Mouse (Mus musculus): Measurements from ENCODE around the gene Als2cr12. TPM values are rescaled to one million over a fixed set of nuclear protein-coding genes. Genes with fewer than 3 reads are reported as not detected.
A peak's percentile ranks its signal among the peaks of the same experiment; 100 is the strongest.

Gene Als2cr12
- polyA plus RNA-seq, 1 experiment from 2014 or later = not detected

- ATAC-seq = no peak
- Histone ChIP-seq H3K4me2 (ENCODE audit: low read length) (no peak overlapping the region), H3K4me1 (replicated peaks; ENCODE audit: control insufficient read depth, insufficient read depth, low read length) (peaks cover 4% of the 10 kb centered on the region), H3K9ac (replicated peaks; ENCODE audit: low read depth, low read length) (no peak overlapping the region), H3K9me3 (ENCODE audit: control insufficient read depth, low read length) (no peaks in the 10 kb centered on the region), H3K4me3 (replicated peaks; ENCODE audit: low read length) (no peak overlapping the region), H3K27me3 (replicated peaks; ENCODE audit: control insufficient read depth, insufficient read depth, low read length) (no peaks in the 10 kb centered on the region), H3K36me3 (ENCODE audit: control insufficient read depth, insufficient read depth) (no peaks in the 10 kb centered on the region), H3K27ac (ENCODE audit: low read length) (no peak overlapping the region)
- 91% methylated on average over 3 of the region's 3 CpGs for WGBS
Observed at GRCm38 (mm10) chr1:58728590-58728868, 32.7 kb upstream of the Als2cr12 start.

- Histone ChIP-seq H3K27me3 (replicated peaks; ENCODE audit: control insufficient read depth, insufficient read depth, low read length) (no peaks in the 10 kb centered on the region), H3K27ac (ENCODE audit: low read length) (no peak overlapping the region), H3K4me1 (replicated peaks; ENCODE audit: control insufficient read depth, insufficient read depth, low read length) (peaks cover 4% of the 10 kb centered on the region), H3K4me2 (ENCODE audit: low read length) (no peak overlapping the region), H3K36me3 (ENCODE audit: control insufficient read depth, insufficient read depth) (no peaks in the 10 kb centered on the region), H3K4me3 (replicated peaks; ENCODE audit: low read length) (no peak overlapping the region), H3K9me3 (ENCODE audit: control insufficient read depth, low read length) (no peaks in the 10 kb centered on the region), H3K9ac (replicated peaks; ENCODE audit: low read depth, low read length) (no peak overlapping the region)
- WGBS = 86% methylated on average over 10 of the region's 10 CpGs
- no peak for ATAC-seq
Observed at GRCm38 (mm10) chr1:58727747-58728589, 32.2 kb upstream of the Als2cr12 start.

DNA sequence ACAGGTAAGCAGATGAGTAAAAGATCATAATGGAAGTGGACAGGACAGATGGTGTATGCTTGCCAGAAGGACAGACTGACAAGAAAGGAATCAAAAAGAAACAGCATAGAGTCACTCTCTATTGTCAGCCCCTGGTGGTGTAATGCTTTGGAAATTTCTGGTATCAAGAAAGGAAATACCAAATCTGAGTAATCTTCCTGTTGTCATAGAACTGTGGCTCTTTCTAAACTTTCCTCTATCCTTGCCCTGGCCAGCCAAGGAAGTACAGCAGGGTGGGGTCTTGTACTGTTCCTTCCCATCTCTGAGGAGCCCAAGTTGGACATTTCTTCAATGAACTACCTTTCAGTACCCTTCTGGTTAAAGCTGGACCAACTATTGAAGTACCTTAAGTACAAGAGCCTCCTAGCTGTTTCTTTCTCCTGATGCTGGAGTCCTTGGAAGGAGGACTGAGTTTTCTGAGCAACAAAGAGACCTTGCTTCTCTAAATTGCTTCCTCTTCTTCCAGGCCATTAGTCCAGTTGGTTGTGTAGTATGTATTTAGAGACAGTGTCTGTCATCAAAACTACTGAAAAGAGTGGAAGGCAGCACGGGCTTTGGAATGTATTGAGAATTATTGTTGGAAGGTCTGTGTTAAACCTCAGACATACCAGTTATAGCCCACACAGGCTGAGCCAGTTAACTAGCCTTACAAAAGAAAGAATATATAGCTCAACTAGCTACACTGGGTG is 31.4 kb upstream of the Als2cr12 start:
- Histone ChIP-seq H3K4me2 (ENCODE audit: low read length) (no peak overlapping the region), H3K27ac (ENCODE audit: low read length) (no peak overlapping the region), H3K9ac (replicated peaks; ENCODE audit: low read depth, low read length) (no peak overlapping the region), H3K4me3 (replicated peaks; ENCODE audit: low read length) (no peak overlapping the region), H3K4me1 (replicated peaks; ENCODE audit: control insufficient read depth, insufficient read depth, low read length) (peaks cover 4% of the 10 kb centered on the region), H3K36me3 (ENCODE audit: control insufficient read depth, insufficient read depth) (no peaks in the 10 kb centered on the region), H3K9me3 (ENCODE audit: control insufficient read depth, low read length) (no peaks in the 10 kb centered on the region), H3K27me3 (replicated peaks; ENCODE audit: control insufficient read depth, insufficient read depth, low read length) (no peaks in the 10 kb centered on the region)
- no peak for ATAC-seq
- WGBS = 97% methylated on average over 1 of the region's 1 CpGs

- H3K27ac ChIP-seq (ENCODE audit: low read length) = no peak overlapping the region
- no peak for ATAC-seq
- no peak overlapping the region for H3K4me3 ChIP-seq (replicated peaks; ENCODE audit: low read length)
- no peaks in the 10 kb centered on the region for H3K27me3 ChIP-seq (replicated peaks; ENCODE audit: control insufficient read depth, insufficient read depth, low read length)
- WGBS = 91% methylated on average over 5 of the region's 5 CpGs
- H3K4me1 ChIP-seq (replicated peaks; ENCODE audit: control insufficient read depth, insufficient read depth, low read length) = peaks cover 4% of the 10 kb centered on the region
- no peaks in the 10 kb centered on the region for H3K36me3 ChIP-seq (ENCODE audit: control insufficient read depth, insufficient read depth)
- no peaks in the 10 kb centered on the region for H3K9me3 ChIP-seq (ENCODE audit: control insufficient read depth, low read length)
- H3K9ac ChIP-seq (replicated peaks; ENCODE audit: low read depth, low read length) = no peak overlapping the region
- H3K4me2 ChIP-seq (ENCODE audit: low read length) = no peak overlapping the region
Observed at GRCm38 (mm10) chr1:58725767-58726166, 30.0 kb upstream of the Als2cr12 start.

DNA sequence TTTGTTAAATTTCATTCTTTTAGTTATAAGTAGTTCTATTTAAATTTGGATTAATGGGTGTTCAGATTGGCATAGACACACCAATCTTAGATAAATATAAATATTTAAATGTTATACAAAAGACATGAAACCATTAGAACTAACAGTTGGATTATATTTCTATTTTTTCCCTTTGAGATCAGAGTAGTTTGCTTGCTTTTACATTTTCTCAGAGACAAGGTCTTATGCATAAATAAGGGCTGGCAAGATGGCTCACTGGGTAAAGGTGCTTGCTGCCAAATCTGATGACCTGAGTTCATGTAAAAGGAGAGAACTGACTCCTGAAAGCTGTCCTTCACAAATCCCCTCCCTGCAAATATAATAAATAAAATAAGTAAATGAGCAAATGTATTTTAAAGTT is 29.3 kb upstream of the Als2cr12 start:
- Histone ChIP-seq H3K4me2 (ENCODE audit: low read length) (no peak overlapping the region), H3K27ac (ENCODE audit: low read length) (no peak overlapping the region), H3K27me3 (replicated peaks; ENCODE audit: control insufficient read depth, insufficient read depth, low read length) (no peaks in the 10 kb centered on the region), H3K36me3 (ENCODE audit: control insufficient read depth, insufficient read depth) (no peaks in the 10 kb centered on the region), H3K4me1 (replicated peaks; ENCODE audit: control insufficient read depth, insufficient read depth, low read length) (peaks cover 4% of the 10 kb centered on the region), H3K4me3 (replicated peaks; ENCODE audit: low read length) (no peak overlapping the region), H3K9me3 (ENCODE audit: control insufficient read depth, low read length) (no peaks in the 10 kb centered on the region), H3K9ac (replicated peaks; ENCODE audit: low read depth, low read length) (no peak overlapping the region)
- no peak for ATAC-seq

DNA sequence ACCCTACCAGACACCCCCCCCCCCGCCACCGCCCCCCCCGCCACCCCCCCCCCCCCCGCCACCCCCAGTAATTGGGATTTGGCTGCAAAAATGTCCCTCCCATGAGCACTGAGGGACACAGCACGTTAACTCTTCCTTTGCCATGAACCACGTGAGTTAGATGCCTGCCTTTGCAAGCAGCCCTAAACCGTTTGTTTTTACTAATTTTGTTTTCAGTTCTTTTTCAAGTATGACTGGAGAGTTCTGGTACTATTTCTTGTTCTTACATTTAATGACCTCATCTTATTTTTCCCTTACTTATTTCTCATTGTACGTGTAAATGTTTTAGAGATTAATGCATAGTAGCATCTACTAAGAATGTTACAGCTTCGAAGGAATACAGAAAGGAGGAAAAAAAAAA is 28.7 kb upstream of the Als2cr12 start:
- Histone ChIP-seq H3K9ac (replicated peaks; ENCODE audit: low read depth, low read length) (no peak overlapping the region), H3K4me2 (ENCODE audit: low read length) (no peak overlapping the region), H3K36me3 (ENCODE audit: control insufficient read depth, insufficient read depth) (no peaks in the 10 kb centered on the region), H3K9me3 (ENCODE audit: control insufficient read depth, low read length) (no peaks in the 10 kb centered on the region), H3K4me3 (replicated peaks; ENCODE audit: low read length) (no peak overlapping the region), H3K4me1 (replicated peaks; ENCODE audit: control insufficient read depth, insufficient read depth, low read length) (peaks cover 4% of the 10 kb centered on the region), H3K27ac (ENCODE audit: low read length) (no peak overlapping the region), H3K27me3 (replicated peaks; ENCODE audit: control insufficient read depth, insufficient read depth, low read length) (no peaks in the 10 kb centered on the region)
- ATAC-seq = no peak
- 34% methylated on average over 9 of the region's 9 CpGs for WGBS

GRCm38 (mm10) chr1:58723809-58724405 is 28.1 kb upstream of the Als2cr12 start:
- H3K9me3 ChIP-seq (ENCODE audit: control insufficient read depth, low read length) = no peaks in the 10 kb centered on the region
- H3K4me3 ChIP-seq (replicated peaks; ENCODE audit: low read length) = no peak overlapping the region
- no peak overlapping the region for H3K9ac ChIP-seq (replicated peaks; ENCODE audit: low read depth, low read length)
- no peak overlapping the region for H3K27ac ChIP-seq (ENCODE audit: low read length)
- no peaks in the 10 kb centered on the region for H3K27me3 ChIP-seq (replicated peaks; ENCODE audit: control insufficient read depth, insufficient read depth, low read length)
- peaks cover 4% of the 10 kb centered on the region for H3K4me1 ChIP-seq (replicated peaks; ENCODE audit: control insufficient read depth, insufficient read depth, low read length)
- H3K4me2 ChIP-seq (ENCODE audit: low read length) = 0 out of 2 replicates have a peak overlapping the region, but pooled peaks have one; percentile 8
- ATAC-seq = no peak
- 53% methylated on average over 7 of the region's 7 CpGs for WGBS
- H3K36me3 ChIP-seq (ENCODE audit: control insufficient read depth, insufficient read depth) = no peaks in the 10 kb centered on the region

GRCm38 (mm10) chr1:58723062-58723808 is 27.4 kb upstream of the Als2cr12 start:
- H3K9ac ChIP-seq (replicated peaks; ENCODE audit: low read depth, low read length) = no peak overlapping the region
- peaks cover 4% of the 10 kb centered on the region for H3K4me1 ChIP-seq (replicated peaks; ENCODE audit: control insufficient read depth, insufficient read depth, low read length)
- 64% methylated on average over 7 of the region's 7 CpGs for WGBS
- no peak overlapping the region for H3K4me2 ChIP-seq (ENCODE audit: low read length)
- H3K9me3 ChIP-seq (ENCODE audit: control insufficient read depth, low read length) = no peaks in the 10 kb centered on the region
- no peak for ATAC-seq
- H3K4me3 ChIP-seq (replicated peaks; ENCODE audit: low read length) = no peak overlapping the region
- H3K36me3 ChIP-seq (ENCODE audit: control insufficient read depth, insufficient read depth) = no peaks in the 10 kb centered on the region
- no peaks in the 10 kb centered on the region for H3K27me3 ChIP-seq (replicated peaks; ENCODE audit: control insufficient read depth, insufficient read depth, low read length)
- H3K27ac ChIP-seq (ENCODE audit: low read length) = no peak overlapping the region
